Mouse (Mus musculus): ENCODE data around the gene Csrnp2.

- no peak for TF ChIP-seq CTCF (IDR thresholded peaks at IDR 0.05; ENCODE audit: extremely low read depth, insufficient read depth, low read length)
- TF ChIP-seq POLR2A (IDR thresholded peaks at IDR 0.05; ENCODE audit: extremely low read depth, insufficient read depth, low read length): no peak
Measured at GRCm38 (mm10) chr15:100494647-100495046, 641 bp downstream of the Csrnp2 start.

Measured in cortical plate, adult 2 months (tissue).